Mouse (Mus musculus) WW6 (cell line): ENCODE data around the gene Ttc7b.

Experiments
- DNase-seq: peaks from one replicate; pipeline ENCODE4 v3.0.0-alpha.2; 2013; ENCODE audit warnings: low read depth, low spot score

The Ttc7b gene

GRCm38 (mm10) chr12:100336241-100336640, 184.4 kb downstream of the Ttc7b start:
- no peak for DNase-seq

GRCm38 (mm10) chr12:100331806-100332205, 188.8 kb downstream of the Ttc7b start:
- no peak for DNase-seq

- no peak for DNase-seq
Measured at GRCm38 (mm10) chr12:100330234-100330633, 190.4 kb downstream of the Ttc7b start.

- no peak for DNase-seq
Measured at GRCm38 (mm10) chr12:100328998-100329397, 191.6 kb downstream of the Ttc7b start.

GRCm38 (mm10) chr12:100328557-100328956, 192.1 kb downstream of the Ttc7b start:
- DNase-seq: no peak

- DNase-seq: no peak
Measured at GRCm38 (mm10) chr12:100326732-100327131, 193.9 kb downstream of the Ttc7b start.

- DNase-seq: no peak
Measured at GRCm38 (mm10) chr12:100325618-100326017, 195.0 kb downstream of the Ttc7b start.

GRCm38 (mm10) chr12:100325212-100325611, 195.4 kb downstream of the Ttc7b start:
- no peak for DNase-seq

- DNase-seq: no peak
Measured at GRCm38 (mm10) chr12:100323641-100324040, 197.0 kb downstream of the Ttc7b start.

GRCm38 (mm10) chr12:100322225-100322624, 198.4 kb downstream of the Ttc7b start:
- DNase-seq: no peak

GRCm38 (mm10) chr12:100321545-100321944, 199.1 kb downstream of the Ttc7b start:
- DNase-seq: no peak

GRCm38 (mm10) chr12:100319746-100320145, 200.9 kb downstream of the Ttc7b start:
- no peak for DNase-seq

GRCm38 (mm10) chr12:100317936-100318335, 202.7 kb downstream of the Ttc7b start:
- no peak for DNase-seq

GRCm38 (mm10) chr12:100316094-100316493, 204.5 kb downstream of the Ttc7b start:
- DNase-seq: no peak

GRCm38 (mm10) chr12:100315119-100315885, 205.3 kb downstream of the Ttc7b start:
- DNase-seq: no peak

GRCm38 (mm10) chr12:100313785-100314375, 206.7 kb downstream of the Ttc7b start:
- DNase-seq: no peak

- DNase-seq: no peak
Measured at GRCm38 (mm10) chr12:100313209-100313608, 207.4 kb downstream of the Ttc7b start.

GRCm38 (mm10) chr12:100310471-100311392, 209.9 kb downstream of the Ttc7b start:
- DNase-seq: no peak

GRCm38 (mm10) chr12:100309201-100309600, 211.4 kb downstream of the Ttc7b start:
- no peak for DNase-seq

- no peak for DNase-seq
Measured at GRCm38 (mm10) chr12:100307501-100308260, 212.9 kb downstream of the Ttc7b start.

GRCm38 (mm10) chr12:100306336-100306735, 214.3 kb downstream of the Ttc7b start:
- DNase-seq: no peak
